Mouse (Mus musculus) lung, postnatal 0 days (tissue): ENCODE measurements around the gene Plcl1.

ENCODE experiments used
- CTCF ChIP-seq: IDR thresholded peaks from 2 replicates; pipeline ENCODE4 v1.5.1; 2016; ENCODE audit warnings: antibody characterized with exemption, mild to moderate bottlenecking
- EP300 ChIP-seq: IDR thresholded peaks from 2 replicates; pipeline ENCODE4 v1.6.1; 2016; ENCODE audit warnings: antibody characterized with exemption, mild to moderate bottlenecking, control low read depth

DNA sequence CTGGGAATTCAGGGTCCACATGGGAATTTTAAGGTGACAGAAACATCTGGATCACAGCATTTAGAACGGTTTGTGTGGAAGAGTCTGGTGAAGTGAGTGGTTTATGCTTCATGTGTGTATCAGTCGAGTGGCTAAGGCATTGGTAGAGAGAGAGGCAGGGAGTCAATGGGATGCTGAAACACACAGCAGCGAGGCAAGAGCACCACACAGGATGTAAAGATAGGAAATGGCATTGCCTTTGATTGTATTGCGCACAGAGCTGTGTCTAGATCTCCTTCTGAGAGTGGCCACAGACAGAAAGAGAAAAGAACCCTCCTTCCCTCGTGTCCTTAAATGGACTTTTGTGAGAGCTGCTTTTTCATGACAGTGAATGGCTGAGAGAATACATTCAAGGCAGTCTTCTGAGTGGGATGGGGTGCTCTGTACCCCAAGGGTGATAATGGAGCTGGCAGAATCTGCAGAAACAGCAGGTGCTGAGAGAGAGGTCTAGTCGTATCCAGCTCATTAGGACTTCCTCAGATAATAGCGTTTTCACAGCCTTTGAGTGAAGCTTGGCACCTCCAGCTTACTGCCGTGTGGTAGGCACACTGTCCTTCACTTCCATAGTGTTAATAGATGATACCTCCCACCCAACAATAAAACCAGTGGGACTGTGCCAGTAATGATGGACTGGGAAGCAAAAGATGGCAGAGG is 253.9 kb downstream of the Plcl1 start:
- TF ChIP-seq CTCF (no peak), EP300 (no peak)
